Mouse (Mus musculus) limb, embryonic 14.5 days (tissue): ENCODE measurements around the gene Slc2a13. TPM values are rescaled to one million over a fixed set of nuclear protein-coding genes. Genes with fewer than 3 reads are reported as not detected.

Source experiments
- ATAC-seq: fragments of 200-750 bp; cut with Nextera tagmentation; 2 replicates; pipeline ENCODE4 v1.8.0; 2017; ENCODE audit warnings: low read depth, moderate number of reproducible peaks, moderate TSS enrichment; ENCODE audit not compliant: low FRiP score
- DNase-seq: peaks from one replicate; pipeline ENCODE4 v3.0.0-alpha.2; 2015; ENCODE audit warnings: low spot score
- H3K27ac ChIP-seq: fragments of 300-500 bp; sonication (generic); replicated peaks from 2 replicates; pipeline ENCODE4 v1.5.1; 2014; ENCODE audit warnings: low read depth, mild to moderate bottlenecking, low read length, moderate library complexity, mixed read lengths
- H3K27me3 ChIP-seq: fragments of 300-500 bp; sonication (generic); 2 replicates; pipeline ENCODE4 v1.6.1; 2014; ENCODE audit warnings: low read length, mixed read lengths; ENCODE audit not compliant: control insufficient read depth, insufficient read depth
- H3K36me3 ChIP-seq: fragments of 300-500 bp; sonication (generic); 2 replicates; pipeline ENCODE4 v1.6.1; 2014; ENCODE audit warnings: mild to moderate bottlenecking, low read length, moderate library complexity, mixed read lengths; ENCODE audit not compliant: control insufficient read depth, insufficient read depth
- H3K4me1 ChIP-seq: fragments of 300-500 bp; sonication (generic); 2 replicates; pipeline ENCODE4 v1.6.1; 2014; ENCODE audit warnings: antibody characterized with exemption, low read length, mixed read lengths; ENCODE audit not compliant: control insufficient read depth, insufficient read depth
- H3K4me2 ChIP-seq: fragments of 300-500 bp; sonication (generic); replicated peaks from 2 replicates; pipeline ENCODE4 v1.6.1; 2014; ENCODE audit warnings: low read depth, mild to moderate bottlenecking, low read length, moderate library complexity; ENCODE audit not compliant: severe bottlenecking
- H3K4me3 ChIP-seq: fragments of 300-500 bp; sonication (generic); replicated peaks from 2 replicates; pipeline ENCODE4 v1.5.1; 2014; ENCODE audit warnings: low read length
- H3K9ac ChIP-seq: fragments of 300-500 bp; sonication (generic); 2 replicates; pipeline ENCODE4 v1.6.1; 2014; ENCODE audit warnings: mild to moderate bottlenecking, low read depth, low read length, moderate library complexity; ENCODE audit not compliant: severe bottlenecking
- H3K9me3 ChIP-seq: fragments of 300-500 bp; sonication (generic); 2 replicates; pipeline ENCODE4 v1.6.1; 2016; ENCODE audit warnings: low read length; ENCODE audit not compliant: control insufficient read depth
- POLR2A ChIP-seq: fragments of 200-500 bp; IDR thresholded peaks from 2 replicates; pipeline ENCODE4 v1.8.0; 2012; ENCODE audit warnings: inconsistent platforms, mild to moderate bottlenecking, moderate library complexity, borderline replicate concordance; ENCODE audit not compliant: insufficient read depth, insufficient read length; ENCODE audit errors: extremely low read depth
- WGBS: fragments of 180-500 bp; shearing (Covaris S2); extraction: QIAGEN DNeasy Blood & Tissue Kit; methylation state at CpG from one replicate; pipeline ENCODE4 v1.1.7; 2014; 5-methylcytosine and 5-hydroxymethylcytosine counted together
- polyA plus RNA-seq, 2 experiments: library from polyadenylated mRNA; depleted of rRNA in 1 of 2; stranded (reverse) in 1 of 2; unstranded in 1 of 2; fragments of >200 nt; fragmentation: Nextera tagmentation in 1 of 2; extraction: Ambion mirVana in 1 of 2; gene quantifications; 2 replicates each; pipeline versions ENCODE4 v1.2.1 to v1.2.3; 2012 to 2014

Slc2a13 gene
- polyA plus RNA-seq, 2 experiments = 2.7 to 3.5 TPM

DNA sequence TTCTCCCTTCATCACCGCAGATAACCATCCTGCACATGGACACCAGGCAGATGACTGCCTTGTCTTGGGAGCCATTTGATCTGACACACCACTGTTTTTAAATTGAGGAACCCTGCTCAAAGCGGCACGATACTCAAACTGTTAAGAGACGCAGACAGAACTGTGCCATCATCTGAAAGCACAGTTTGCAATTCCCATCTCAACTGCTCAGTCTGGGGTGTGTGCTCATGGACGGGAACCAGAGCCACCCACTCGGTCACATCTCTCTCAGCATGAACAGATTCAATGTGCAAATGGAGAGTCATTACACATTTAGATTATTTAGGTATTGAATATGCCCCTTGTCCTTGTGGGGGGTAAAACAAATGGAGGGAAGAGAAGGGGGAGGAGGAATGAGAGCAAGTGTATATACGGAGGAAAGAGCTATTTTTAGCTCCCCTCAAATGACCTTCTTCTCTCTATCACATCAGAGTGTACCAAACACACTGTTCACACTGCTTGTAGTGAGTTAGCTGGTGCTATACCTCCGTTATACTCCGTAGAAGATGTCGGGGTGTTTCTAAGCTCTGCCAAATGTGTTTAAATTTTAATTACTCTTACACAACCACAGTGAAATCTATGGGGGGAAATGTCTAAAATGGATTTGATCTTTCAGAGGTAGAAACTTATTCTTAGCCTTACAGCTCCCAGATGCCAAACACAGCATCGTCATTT lies 203.2 kb downstream of the Slc2a13 start:
- H3K27me3 ChIP-seq = no peaks in the 10 kb centered on the region
- WGBS = 77% methylated on average over 11 of the region's 11 CpGs
- TF ChIP-seq POLR2A = no peak
- peaks cover 15% of the 10 kb centered on the region for H3K4me1 ChIP-seq
- no peak overlapping the region for H3K27ac ChIP-seq
- H3K9me3 ChIP-seq = no peaks in the 10 kb centered on the region
- no peak overlapping the region for H3K4me2 ChIP-seq
- no peak for DNase-seq
- no peak for ATAC-seq
- H3K4me3 ChIP-seq = no peak overlapping the region
- no peak overlapping the region for H3K9ac ChIP-seq
- H3K36me3 ChIP-seq = no peaks in the 10 kb centered on the region

DNA sequence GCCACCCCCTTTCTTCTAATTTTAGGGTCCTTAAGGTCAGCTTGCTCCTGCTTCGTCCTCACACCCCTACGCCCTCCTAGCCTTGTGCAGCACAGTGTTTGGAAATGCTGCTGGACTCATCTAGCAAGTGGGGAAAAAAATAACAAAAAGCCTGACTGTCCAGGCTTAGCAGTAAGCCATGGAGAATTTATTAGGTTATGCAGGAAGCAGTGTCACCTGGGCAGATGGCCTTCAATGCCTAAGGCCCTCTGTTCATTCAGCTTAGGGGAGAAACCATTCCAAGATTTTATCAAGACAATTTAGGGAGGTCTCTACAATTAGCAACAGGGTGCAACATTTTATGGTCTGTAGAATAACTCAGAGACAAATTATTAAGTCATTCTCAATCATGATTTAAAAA lies 212.6 kb downstream of the Slc2a13 start:
- H3K4me2 ChIP-seq = no peak overlapping the region
- no peaks in the 10 kb centered on the region for H3K36me3 ChIP-seq
- no peak overlapping the region for H3K4me3 ChIP-seq
- H3K4me1 ChIP-seq = no peaks in the 10 kb centered on the region
- H3K9me3 ChIP-seq = no peaks in the 10 kb centered on the region
- H3K27me3 ChIP-seq = no peaks in the 10 kb centered on the region
- 78% methylated on average over 2 of the region's 2 CpGs for WGBS
- no peak for ATAC-seq
- H3K27ac ChIP-seq = no peak overlapping the region
- DNase-seq = no peak
- H3K9ac ChIP-seq = no peak overlapping the region
- no peak for TF ChIP-seq POLR2A

DNA sequence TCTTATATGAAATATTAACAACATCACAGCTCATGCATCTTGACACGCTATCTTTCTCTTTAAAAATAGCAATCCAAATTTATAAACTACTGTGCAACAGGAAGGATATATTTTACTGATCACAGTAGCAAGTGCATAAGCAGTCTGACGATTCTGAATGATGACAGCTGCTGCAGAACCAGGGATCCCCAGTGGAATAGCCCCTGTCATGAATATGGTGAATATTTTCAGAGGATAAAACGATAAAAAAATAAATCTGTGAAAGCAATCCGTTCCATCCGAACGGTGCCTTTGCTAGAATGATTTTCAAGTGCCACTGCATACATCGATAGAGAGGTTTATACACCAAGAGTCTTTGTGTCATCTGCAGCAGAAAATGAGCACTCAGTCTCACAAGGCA lies 222.1 kb downstream of the Slc2a13 start:
- no peak for TF ChIP-seq POLR2A
- no peaks in the 10 kb centered on the region for H3K9me3 ChIP-seq
- H3K27me3 ChIP-seq = no peaks in the 10 kb centered on the region
- H3K9ac ChIP-seq = no peak overlapping the region
- H3K4me3 ChIP-seq = no peak overlapping the region
- ATAC-seq = no peak
- H3K36me3 ChIP-seq = no peaks in the 10 kb centered on the region
- no peaks in the 10 kb centered on the region for H3K4me1 ChIP-seq
- no peak for DNase-seq
- 87% methylated on average over 7 of the region's 7 CpGs for WGBS
- H3K4me2 ChIP-seq = no peak overlapping the region
- no peak overlapping the region for H3K27ac ChIP-seq

DNA sequence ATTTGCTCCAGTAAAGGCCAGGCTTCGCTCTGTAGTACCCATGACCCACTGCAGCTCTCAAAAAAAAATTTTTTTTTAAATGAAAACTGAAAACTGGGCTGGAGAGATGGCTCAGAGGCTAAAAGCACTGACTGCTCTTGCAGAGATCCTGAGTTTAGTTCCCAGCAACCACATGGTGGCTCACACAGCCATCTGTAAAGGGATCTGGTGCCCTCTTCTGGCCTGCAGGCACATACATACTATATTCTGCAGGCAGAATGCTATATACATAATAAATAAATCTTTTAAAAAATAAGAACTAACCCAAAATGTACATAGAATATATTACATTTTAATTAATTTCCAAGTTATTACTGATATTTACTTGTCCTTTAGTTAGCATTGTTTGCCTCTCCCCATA lies 234.7 kb downstream of the Slc2a13 start:
- Histone ChIP-seq H3K9me3 (no peaks in the 10 kb centered on the region), H3K4me1 (no peaks in the 10 kb centered on the region), H3K36me3 (no peaks in the 10 kb centered on the region), H3K4me3 (no peak overlapping the region), H3K27ac (no peak overlapping the region), H3K4me2 (no peak overlapping the region), H3K27me3 (no peaks in the 10 kb centered on the region), H3K9ac (no peak overlapping the region)
- no peak for ATAC-seq
- TF ChIP-seq POLR2A = no peak
- no peak for DNase-seq
- WGBS = 72% methylated on average over 1 of the region's 1 CpGs

DNA sequence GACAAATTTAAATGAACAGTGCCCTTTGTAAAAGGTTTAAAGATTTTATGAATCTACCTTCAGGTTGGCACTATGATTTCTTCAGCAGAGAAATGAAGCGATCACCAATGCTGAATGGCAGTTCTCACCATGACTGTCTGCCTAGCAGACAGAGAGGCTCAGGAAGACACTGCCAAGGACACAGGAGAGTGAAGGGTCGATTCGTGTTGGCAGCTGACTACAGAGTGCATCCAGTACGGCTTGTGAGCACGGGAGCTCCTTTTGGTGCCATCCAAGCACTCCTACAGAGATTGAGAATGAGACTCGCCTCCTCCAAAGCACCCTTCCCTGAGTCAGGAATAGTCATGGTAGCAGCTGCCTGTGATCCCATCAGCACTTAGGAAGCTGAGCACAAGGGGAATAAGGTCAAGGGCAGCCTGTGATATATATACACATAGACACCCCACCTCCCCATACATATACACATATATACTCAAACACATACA lies 238.6 kb downstream of the Slc2a13 start:
- Histone ChIP-seq H3K9me3 (no peaks in the 10 kb centered on the region), H3K4me3 (no peak overlapping the region), H3K4me2 (no peak overlapping the region), H3K27ac (no peak overlapping the region), H3K9ac (no peak overlapping the region), H3K4me1 (no peaks in the 10 kb centered on the region), H3K27me3 (no peaks in the 10 kb centered on the region), H3K36me3 (no peaks in the 10 kb centered on the region)
- TF ChIP-seq POLR2A = no peak
- DNase-seq (no peak), ATAC-seq (no peak)
- 91% methylated on average over 6 of the region's 6 CpGs for WGBS
